Mouse (Mus musculus) kidney, adult 2 months (tissue): ENCODE results near the gene Cox19. TPM values are rescaled to one million over a fixed set of nuclear protein-coding genes. Genes with fewer than 3 reads are reported as not detected.

ENCODE experiments used
- DNase-seq: peaks from one replicate; pipeline ENCODE4 v3.0.0; 2021
- H3K27ac ChIP-seq: fragments of 200-500 bp; 2 replicates; pipeline ENCODE4 v1.5.1; 2012; ENCODE audit warnings: low read depth, low read length, control low read depth, inconsistent platforms; ENCODE audit not compliant: insufficient read depth
- H3K27me3 ChIP-seq: fragments of 200-500 bp; replicated peaks from 2 replicates; pipeline ENCODE4 v1.6.1; 2012; ENCODE audit warnings: mild to moderate bottlenecking, moderate library complexity, low read length, inconsistent platforms; ENCODE audit not compliant: control insufficient read depth, insufficient read depth
- H3K36me3 ChIP-seq: fragments of 200-500 bp; 2 replicates; pipeline ENCODE4 v1.6.1; 2012; ENCODE audit warnings: mild to moderate bottlenecking, moderate library complexity, low read length, inconsistent platforms; ENCODE audit not compliant: control insufficient read depth, insufficient read depth
- H3K4me1 ChIP-seq: fragments of 200-500 bp; 2 replicates; pipeline ENCODE4 v1.6.1; 2011; ENCODE audit warnings: low read length; ENCODE audit not compliant: control insufficient read depth, insufficient read depth
- H3K4me3 ChIP-seq: fragments of 200-500 bp; 2 replicates; pipeline ENCODE4 v1.5.1; 2011; ENCODE audit warnings: mild to moderate bottlenecking, low read depth, low read length, control low read depth; ENCODE audit not compliant: insufficient read depth
- CTCF ChIP-seq: fragments of 200-500 bp; conservative IDR thresholded peaks from 2 replicates; pipeline ENCODE4 v1.5.1; 2011; ENCODE audit warnings: low read depth, mild to moderate bottlenecking, control low read depth, low read length, moderate library complexity, mixed read lengths; ENCODE audit not compliant: insufficient read depth, insufficient read length
- POLR2A ChIP-seq: fragments of 200-500 bp; IDR thresholded peaks from one replicate; pipeline ENCODE4 v1.6.1; 2011; ENCODE audit warnings: low read depth, low read length, control low read depth
- WGBS: fragments of 180-500 bp; shearing (Covaris S2); methylation state at CpG from one replicate; pipeline ENCODE4 v1.1.7; 2018; 5-methylcytosine and 5-hydroxymethylcytosine counted together
- polyA plus RNA-seq: library from polyadenylated mRNA; depleted of rRNA; stranded (reverse); fragments of >200 nt; gene quantifications from 2 replicates; pipeline ENCODE4 v1.2.3, GENCODE M21; 2012; rRNA removed

Cox19 gene
- polyA plus RNA-seq, 1 experiment: 114 TPM

- TF ChIP-seq CTCF (no peak), POLR2A (no peak)
- no peaks in the 10 kb centered on the region for H3K36me3 ChIP-seq
- no peaks in the 10 kb centered on the region for H3K4me1 ChIP-seq
- H3K27ac ChIP-seq: no peak overlapping the region
- H3K27me3 ChIP-seq: no peaks in the 10 kb centered on the region
- peak; percentile 77 for DNase-seq
- WGBS: 71% methylated on average over 6 of the region's 6 CpGs
- H3K4me3 ChIP-seq: no peak overlapping the region
These were observed 59.2 kb downstream of the Cox19 start for GRCm38 (mm10) chr5:139291811-139292560.

GRCm38 (mm10) chr5:139290467-139291259 lies 60.6 kb downstream of the Cox19 start:
- Histone ChIP-seq H3K27me3 (no peaks in the 10 kb centered on the region), H3K4me3 (no peak overlapping the region), H3K36me3 (no peaks in the 10 kb centered on the region), H3K4me1 (no peaks in the 10 kb centered on the region), H3K27ac (no peak overlapping the region)
- no peak for DNase-seq
- TF ChIP-seq CTCF: no peak
- no peak for TF ChIP-seq POLR2A
- WGBS: 82% methylated on average over 12 of the region's 12 CpGs

GRCm38 (mm10) chr5:139288591-139288990 lies 62.6 kb downstream of the Cox19 start:
- no peak for DNase-seq
- Histone ChIP-seq H3K27ac (no peak overlapping the region), H3K4me3 (no peak overlapping the region), H3K4me1 (no peaks in the 10 kb centered on the region), H3K36me3 (no peaks in the 10 kb centered on the region), H3K27me3 (no peaks in the 10 kb centered on the region)
- WGBS: 74% methylated on average over 4 of the region's 4 CpGs
- TF ChIP-seq CTCF (no peak), POLR2A (no peak)

- Histone ChIP-seq H3K4me3 (no peak overlapping the region), H3K4me1 (no peaks in the 10 kb centered on the region), H3K36me3 (no peaks in the 10 kb centered on the region), H3K27ac (no peak overlapping the region), H3K27me3 (no peaks in the 10 kb centered on the region)
- WGBS: 91% methylated on average over 4 of the region's 4 CpGs
- no peak for DNase-seq
- no peak for TF ChIP-seq CTCF
- no peak for TF ChIP-seq POLR2A
These were observed 63.4 kb downstream of the Cox19 start for GRCm38 (mm10) chr5:139287787-139288186.

GRCm38 (mm10) chr5:139287099-139287498 lies 64.1 kb downstream of the Cox19 start:
- H3K27ac ChIP-seq: no peak overlapping the region
- H3K27me3 ChIP-seq: no peaks in the 10 kb centered on the region
- TF ChIP-seq CTCF (no peak), POLR2A (no peak)
- H3K4me1 ChIP-seq: no peaks in the 10 kb centered on the region
- DNase-seq: no peak
- H3K36me3 ChIP-seq: no peaks in the 10 kb centered on the region
- no peak overlapping the region for H3K4me3 ChIP-seq
- WGBS: 88% methylated on average over 5 of the region's 5 CpGs

Other genes with a start within 250 kb of the Cox19 start
- 6.4 and 7.1 TPM in 2 replicates for gene Prkar1b, start 201.4 kb downstream of the Cox19 start, polyA plus RNA-seq
- gene Dnaaf5, start 201.2 kb downstream of the Cox19 start, polyA plus RNA-seq: 16.3 and 17.5 TPM in 2 replicates
- 40.0 and 41.0 TPM in 2 replicates for gene Sun1, start 150.8 kb downstream of the Cox19 start, polyA plus RNA-seq
- gene Get4, start 99.1 kb downstream of the Cox19 start, polyA plus RNA-seq: 79.3 and 96.2 TPM in 2 replicates
- gene Adap1, start 25.8 kb downstream of the Cox19 start, polyA plus RNA-seq: 29.5 and 34.2 TPM in 2 replicates
- gene Cyp2w1, start 1.2 kb upstream of the Cox19 start, polyA plus RNA-seq: not detected in 2 replicates
- 39.1 and 43.0 TPM in 2 replicates for gene Gpr146, start 26.3 kb upstream of the Cox19 start, polyA plus RNA-seq
- 3.0 and 4.3 TPM in 2 replicates for gene C130050O18Rik, start 53.9 kb upstream of the Cox19 start, polyA plus RNA-seq
- gene Gper1, start 71.7 kb upstream of the Cox19 start, polyA plus RNA-seq: 2.7 and 3.8 TPM in 2 replicates
- 4.8 and 6.0 TPM in 2 replicates for gene 3110082I17Rik, start 109.1 kb upstream of the Cox19 start, polyA plus RNA-seq
- 11.8 and 12.4 TPM in 2 replicates for gene Zfand2a, start 133.1 kb upstream of the Cox19 start, polyA plus RNA-seq
- 1.1 and 1.5 TPM in 2 replicates for gene Uncx, start 192.1 kb upstream of the Cox19 start, polyA plus RNA-seq